Mouse (Mus musculus) limb, embryonic 12.5 days (tissue): ENCODE results near the gene Slc6a6. TPM values are rescaled to one million over a fixed set of nuclear protein-coding genes. Genes with fewer than 3 reads are reported as not detected.

Experiments
- ATAC-seq: fragments of 200-750 bp; cut with Nextera tagmentation; 2 replicates; pipeline ENCODE4 v1.8.0; 2017; ENCODE audit warnings: low read depth, moderate TSS enrichment; ENCODE audit not compliant: insufficient number of reproducible peaks, insufficient read depth, low FRiP score, low TSS enrichment
- H3K27ac ChIP-seq: fragments of 300-500 bp; sonication (generic); 2 replicates; pipeline ENCODE4 v1.5.1; 2016; ENCODE audit warnings: mild to moderate bottlenecking, moderate library complexity
- H3K27me3 ChIP-seq: fragments of 300-500 bp; sonication (generic); 2 replicates; pipeline ENCODE4 v1.6.1; 2016; ENCODE audit warnings: mild to moderate bottlenecking, moderate library complexity
- H3K36me3 ChIP-seq: fragments of 300-500 bp; sonication (generic); 2 replicates; pipeline ENCODE4 v1.6.1; 2016; ENCODE audit warnings: mild to moderate bottlenecking, moderate library complexity
- H3K4me1 ChIP-seq: fragments of 300-500 bp; sonication (generic); replicated peaks from 2 replicates; pipeline ENCODE4 v1.6.1; 2016
- H3K4me2 ChIP-seq: fragments of 300-500 bp; sonication (generic); 2 replicates; pipeline ENCODE4 v1.6.1; 2016; ENCODE audit warnings: mild to moderate bottlenecking, moderate library complexity
- H3K4me3 ChIP-seq: fragments of 300-500 bp; sonication (generic); replicated peaks from 2 replicates; pipeline ENCODE4 v1.5.1; 2016; ENCODE audit warnings: mild to moderate bottlenecking
- H3K9ac ChIP-seq: fragments of 300-500 bp; sonication (generic); replicated peaks from 2 replicates; pipeline ENCODE4 v1.6.1; 2016; ENCODE audit warnings: mild to moderate bottlenecking, moderate library complexity
- H3K9me3 ChIP-seq: fragments of 300-500 bp; sonication (generic); 2 replicates; pipeline ENCODE4 v1.6.1; 2016; ENCODE audit warnings: mild to moderate bottlenecking, moderate library complexity
- WGBS: fragments of 180-500 bp; shearing (Covaris S2); methylation state at CpG from one replicate; pipeline ENCODE4 v1.1.7; 2016; 5-methylcytosine and 5-hydroxymethylcytosine counted together
- polyA plus RNA-seq: library from polyadenylated mRNA; unstranded; fragments of >200 nt; fragmentation: Nextera tagmentation; extraction: Ambion mirVana; gene quantifications from 2 replicates; pipeline ENCODE4 v1.2.1, GENCODE M21; 2016

Gene Slc6a6
- polyA plus RNA-seq, 1 experiment from 2014 or later, result 47.1 TPM

DNA sequence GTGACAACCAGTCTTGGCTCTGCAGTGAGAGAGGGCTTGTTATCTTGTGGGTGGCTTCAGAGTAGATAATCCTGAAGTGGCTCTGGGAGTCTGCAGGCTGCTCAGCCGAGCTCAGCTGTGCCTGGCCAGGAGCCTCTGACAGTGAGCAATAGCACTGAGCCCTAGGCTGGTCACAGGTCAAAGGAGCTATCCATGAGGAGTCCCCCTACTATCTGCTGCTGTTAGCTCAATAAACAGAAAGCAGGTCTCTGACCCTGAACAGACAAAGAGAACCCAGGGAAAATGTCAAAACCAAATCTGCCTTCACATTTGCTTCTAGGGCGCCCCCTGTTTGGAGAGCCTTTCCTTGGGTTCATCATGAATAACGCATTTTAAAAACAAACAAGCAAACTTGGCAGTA lies 28.6 kb upstream of the Slc6a6 start:
- WGBS, result 40% methylated on average over 3 of the region's 3 CpGs
- Histone ChIP-seq H3K4me3 (no peak overlapping the region), H3K4me2 (no peak overlapping the region), H3K9ac (no peak overlapping the region), H3K27me3 (no peaks in the 10 kb centered on the region), H3K9me3 (no peaks in the 10 kb centered on the region), H3K27ac (no peak overlapping the region), H3K4me1 (peaks cover 9% of the 10 kb centered on the region), H3K36me3 (no peaks in the 10 kb centered on the region)
- no peak for ATAC-seq

DNA sequence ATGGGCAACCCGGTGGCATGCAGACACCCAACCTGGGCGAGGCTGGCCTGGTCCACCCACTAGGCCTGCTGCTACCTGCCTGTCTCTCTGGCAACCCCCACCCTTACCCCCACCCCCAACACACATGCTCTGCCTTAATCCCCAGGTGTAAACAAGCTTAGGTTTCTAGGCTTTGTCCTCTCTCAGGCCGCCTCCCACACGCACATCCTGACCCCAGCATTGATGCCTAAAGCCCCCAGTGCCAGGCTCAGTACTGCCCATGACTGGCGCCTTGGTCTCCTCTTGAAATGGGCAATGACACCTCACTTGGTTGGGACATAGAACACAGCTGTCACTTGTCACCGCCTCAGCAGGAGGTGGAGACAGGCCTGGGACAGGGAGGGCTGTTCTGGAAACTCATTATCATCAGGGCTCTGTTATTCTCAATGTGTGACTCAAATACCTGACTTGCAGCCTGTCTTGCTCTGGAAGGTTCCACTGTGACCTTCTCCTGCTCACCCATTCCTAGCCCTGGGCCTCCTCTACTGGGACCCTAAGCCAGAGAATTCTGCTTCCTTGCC lies 27.9 kb upstream of the Slc6a6 start:
- 48% methylated on average over 6 of the region's 6 CpGs for WGBS
- no peaks in the 10 kb centered on the region for H3K36me3 ChIP-seq
- ATAC-seq, result no peak

GRCm38 (mm10) chr6:91658288-91658687 lies 25.6 kb upstream of the Slc6a6 start:
- no peak overlapping the region for H3K4me2 ChIP-seq
- no peaks in the 10 kb centered on the region for H3K36me3 ChIP-seq
- H3K9ac ChIP-seq, result no peak overlapping the region
- WGBS, result 38% methylated on average over 1 of the region's 1 CpGs
- no peak overlapping the region for H3K4me3 ChIP-seq
- 0 out of 2 replicates have a peak, but pooled peaks have one; percentile 51 for ATAC-seq
- no peaks in the 10 kb centered on the region for H3K9me3 ChIP-seq
- H3K27ac ChIP-seq, result no peak overlapping the region
- H3K27me3 ChIP-seq, result no peaks in the 10 kb centered on the region
- peaks cover 10% of the 10 kb centered on the region for H3K4me1 ChIP-seq

More for the DNA sequence above, 27.9 kb upstream of the Slc6a6 start:
- no peaks in the 10 kb centered on the region for H3K9me3 ChIP-seq
- H3K27ac ChIP-seq, result no peak overlapping the region
- H3K4me2 ChIP-seq, result no peak overlapping the region
- H3K9ac ChIP-seq, result no peak overlapping the region
- no peak overlapping the region for H3K4me3 ChIP-seq
- H3K4me1 ChIP-seq, result peaks cover 10% of the 10 kb centered on the region
- no peaks in the 10 kb centered on the region for H3K27me3 ChIP-seq

GRCm38 (mm10) chr6:91659841-91660509 lies 23.9 kb upstream of the Slc6a6 start:
- Histone ChIP-seq H3K4me1 (peaks cover 10% of the 10 kb centered on the region), H3K27me3 (no peaks in the 10 kb centered on the region), H3K36me3 (no peaks in the 10 kb centered on the region), H3K4me2 (no peak overlapping the region), H3K9me3 (no peaks in the 10 kb centered on the region), H3K4me3 (no peak overlapping the region), H3K27ac (no peak overlapping the region), H3K9ac (no peak overlapping the region)
- WGBS, result 60% methylated on average over 2 of the region's 2 CpGs
- ATAC-seq, result no peak

- Histone ChIP-seq H3K36me3 (no peaks in the 10 kb centered on the region), H3K4me2 (no peak overlapping the region), H3K9ac (no peak overlapping the region), H3K9me3 (no peaks in the 10 kb centered on the region), H3K4me1 (peaks cover 10% of the 10 kb centered on the region), H3K27ac (no peak overlapping the region), H3K27me3 (no peaks in the 10 kb centered on the region), H3K4me3 (no peak overlapping the region)
- WGBS, result 91% methylated on average over 6 of the region's 6 CpGs
- ATAC-seq, result no peak
Observed at GRCm38 (mm10) chr6:91662301-91662700, 21.6 kb upstream of the Slc6a6 start.

DNA sequence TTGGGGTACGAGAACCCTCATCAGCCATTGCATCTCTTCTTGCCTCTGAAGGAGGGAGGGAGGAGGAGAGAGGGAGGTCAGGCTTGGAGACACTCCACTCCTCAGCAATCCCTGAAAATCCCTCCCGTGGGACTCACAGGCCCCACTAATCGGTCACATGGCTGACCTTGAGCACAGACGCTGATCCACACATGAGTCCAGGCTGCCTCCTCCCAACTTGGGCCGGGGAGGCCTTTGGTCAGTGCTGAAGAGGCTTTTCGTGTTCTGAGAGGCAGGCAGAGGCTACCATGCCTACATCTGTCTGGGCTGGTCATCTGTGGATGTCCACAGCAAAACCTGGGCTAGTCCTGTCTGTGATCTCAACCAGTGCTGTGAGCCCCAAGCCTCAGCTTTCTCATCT lies 20.2 kb upstream of the Slc6a6 start:
- Histone ChIP-seq H3K27ac (no peak overlapping the region), H3K9ac (no peak overlapping the region), H3K36me3 (no peaks in the 10 kb centered on the region), H3K4me1 (peaks cover 6% of the 10 kb centered on the region), H3K9me3 (no peaks in the 10 kb centered on the region), H3K27me3 (no peaks in the 10 kb centered on the region), H3K4me2 (no peak overlapping the region), H3K4me3 (no peak overlapping the region)
- ATAC-seq, result no peak
- WGBS, result 80% methylated on average over 6 of the region's 6 CpGs

- H3K27me3 ChIP-seq, result no peaks in the 10 kb centered on the region
- H3K4me2 ChIP-seq, result no peak overlapping the region
- WGBS, result 80% methylated on average over 6 of the region's 6 CpGs
- H3K36me3 ChIP-seq, result no peaks in the 10 kb centered on the region
- no peaks in the 10 kb centered on the region for H3K9me3 ChIP-seq
- no peak for ATAC-seq
- H3K27ac ChIP-seq, result no peak overlapping the region
- no peak overlapping the region for H3K9ac ChIP-seq
- no peak overlapping the region for H3K4me3 ChIP-seq
- H3K4me1 ChIP-seq, result peaks cover 1% of the 10 kb centered on the region; the same call in 1 of the 2 replicates
Observed at GRCm38 (mm10) chr6:91665267-91665666, 18.6 kb upstream of the Slc6a6 start.

DNA sequence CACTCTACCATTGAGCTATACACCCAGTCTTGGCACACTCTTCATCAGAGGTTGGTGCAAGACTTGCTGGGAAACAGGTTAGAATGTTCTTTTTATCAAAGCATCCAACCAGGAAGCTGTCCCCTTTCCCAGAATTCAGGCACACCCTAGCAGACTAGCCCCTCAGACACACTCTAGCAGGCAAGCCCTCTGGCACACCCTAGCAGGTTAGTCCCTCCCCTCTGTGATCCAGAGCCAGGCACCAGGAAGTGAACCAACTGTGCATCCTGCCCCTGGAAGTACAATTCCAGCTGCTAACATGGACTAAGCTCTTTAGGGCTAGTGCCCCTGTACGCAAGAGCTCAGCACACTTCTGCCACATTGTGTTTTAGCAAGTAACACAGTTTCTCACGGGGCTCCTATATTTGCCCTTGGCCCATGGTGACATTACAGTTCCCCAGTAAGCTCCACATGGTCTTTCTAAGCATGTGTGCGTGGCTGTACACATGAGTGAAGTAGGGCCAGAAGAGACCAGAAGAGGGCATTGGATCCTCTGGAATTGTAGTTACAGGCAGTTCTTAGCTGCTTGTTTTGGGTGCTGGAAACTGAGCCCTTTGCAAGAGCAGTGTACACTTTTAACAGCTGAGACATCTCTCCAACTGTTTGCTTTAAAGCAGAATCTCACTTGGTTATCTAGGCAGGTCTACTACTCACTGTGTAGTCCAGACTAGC lies 17.7 kb upstream of the Slc6a6 start:
- ATAC-seq, result no peak
- Histone ChIP-seq H3K27me3 (no peaks in the 10 kb centered on the region), H3K9ac (no peak overlapping the region), H3K4me2 (no peak overlapping the region), H3K27ac (no peak overlapping the region), H3K4me1 (no peaks in the 10 kb centered on the region), H3K9me3 (no peaks in the 10 kb centered on the region), H3K36me3 (no peaks in the 10 kb centered on the region), H3K4me3 (no peak overlapping the region)
- 82% methylated on average over 3 of the region's 3 CpGs for WGBS

DNA sequence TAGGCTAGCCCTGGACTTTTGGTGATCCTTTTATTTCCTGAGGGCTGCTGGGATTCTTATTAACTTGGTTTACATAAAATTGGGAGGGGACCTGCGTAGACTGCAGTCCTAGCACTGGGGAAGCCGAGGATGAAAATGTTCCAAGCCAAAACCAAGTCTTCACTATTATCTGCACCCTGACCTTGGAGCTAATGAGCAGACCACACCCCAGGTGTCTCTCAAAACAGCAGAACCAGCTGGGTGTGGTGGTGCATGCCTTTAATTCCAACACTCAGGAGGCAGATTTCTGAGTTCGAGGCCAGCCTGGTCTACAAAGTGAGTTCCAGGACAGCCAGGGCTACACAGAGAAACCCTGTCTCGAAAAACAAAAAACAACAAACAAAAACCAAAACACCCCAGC lies 16.7 kb upstream of the Slc6a6 start:
- Histone ChIP-seq H3K9ac (no peak overlapping the region), H3K36me3 (no peaks in the 10 kb centered on the region), H3K27me3 (no peaks in the 10 kb centered on the region), H3K4me1 (no peaks in the 10 kb centered on the region), H3K27ac (no peak overlapping the region), H3K9me3 (no peaks in the 10 kb centered on the region), H3K4me3 (no peak overlapping the region), H3K4me2 (no peak overlapping the region)
- WGBS, result 86% methylated on average over 4 of the region's 4 CpGs
- no peak for ATAC-seq

GRCm38 (mm10) chr6:91668276-91668675 lies 15.6 kb upstream of the Slc6a6 start:
- no peaks in the 10 kb centered on the region for H3K4me1 ChIP-seq
- no peak overlapping the region for H3K9ac ChIP-seq
- no peak overlapping the region for H3K4me3 ChIP-seq
- no peak overlapping the region for H3K4me2 ChIP-seq
- no peaks in the 10 kb centered on the region for H3K27me3 ChIP-seq
- 61% methylated on average over 5 of the region's 5 CpGs for WGBS
- H3K27ac ChIP-seq, result no peak overlapping the region
- no peaks in the 10 kb centered on the region for H3K36me3 ChIP-seq
- ATAC-seq, result no peak
- no peaks in the 10 kb centered on the region for H3K9me3 ChIP-seq

- no peak overlapping the region for H3K9ac ChIP-seq
- H3K27me3 ChIP-seq, result no peaks in the 10 kb centered on the region
- no peaks in the 10 kb centered on the region for H3K9me3 ChIP-seq
- H3K27ac ChIP-seq, result no peak overlapping the region
- no peak overlapping the region for H3K4me2 ChIP-seq
- H3K36me3 ChIP-seq, result no peaks in the 10 kb centered on the region
- no peaks in the 10 kb centered on the region for H3K4me1 ChIP-seq
- ATAC-seq, result no peak
- H3K4me3 ChIP-seq, result no peak overlapping the region
- 63% methylated on average over 4 of the region's 4 CpGs for WGBS
Observed at GRCm38 (mm10) chr6:91669270-91669669, 14.6 kb upstream of the Slc6a6 start.
